Mouse (Mus musculus) testis, adult 2 months (tissue): ENCODE data around the gene Arid1b. TPM values are rescaled to one million over a fixed set of nuclear protein-coding genes. Genes with fewer than 3 reads are reported as not detected.

Experiments
- H3K27ac ChIP-seq: fragments of 200-500 bp; 2 replicates; pipeline ENCODE4 v1.5.1; 2012; ENCODE audit warnings: low read depth, low read length; ENCODE audit not compliant: control insufficient read depth, insufficient read depth
- H3K27me3 ChIP-seq: fragments of 200-500 bp; 2 replicates; pipeline ENCODE4 v1.6.1; 2012; ENCODE audit warnings: mild to moderate bottlenecking, low read length, moderate library complexity; ENCODE audit not compliant: control insufficient read depth, insufficient read depth
- H3K36me3 ChIP-seq: fragments of 200-500 bp; 2 replicates; pipeline ENCODE4 v1.6.1; 2012; ENCODE audit warnings: mild to moderate bottlenecking, low read length; ENCODE audit not compliant: control insufficient read depth, insufficient read depth
- H3K4me1 ChIP-seq: fragments of 200-500 bp; 2 replicates; pipeline ENCODE4 v1.6.1; 2012; ENCODE audit warnings: low read length; ENCODE audit not compliant: control insufficient read depth, insufficient read depth
- H3K4me3 ChIP-seq: fragments of 200-500 bp; 2 replicates; pipeline ENCODE4 v1.5.1; 2012; ENCODE audit warnings: low read depth, mild to moderate bottlenecking, low read length, moderate library complexity, mixed read lengths; ENCODE audit not compliant: control insufficient read depth
- CTCF ChIP-seq: fragments of 200-500 bp; IDR thresholded peaks from 2 replicates; pipeline ENCODE4 v1.5.1; 2012; ENCODE audit warnings: low read depth, mild to moderate bottlenecking, inconsistent platforms, low read length, moderate library complexity; ENCODE audit not compliant: control insufficient read depth, insufficient read depth, insufficient replicate concordance
- POLR2A ChIP-seq: fragments of 200-500 bp; IDR thresholded peaks from 2 replicates; pipeline ENCODE4 v1.6.1; 2012; ENCODE audit warnings: low read depth, mild to moderate bottlenecking, inconsistent platforms, low read length, moderate library complexity; ENCODE audit not compliant: control insufficient read depth
- polyA plus RNA-seq: library from polyadenylated mRNA; depleted of rRNA; stranded (reverse); fragments of >200 nt; gene quantifications from 2 replicates; pipeline ENCODE4 v1.2.3, GENCODE M21; 2012

Arid1b gene
- polyA plus RNA-seq, 1 experiment = 5.2 TPM

DNA sequence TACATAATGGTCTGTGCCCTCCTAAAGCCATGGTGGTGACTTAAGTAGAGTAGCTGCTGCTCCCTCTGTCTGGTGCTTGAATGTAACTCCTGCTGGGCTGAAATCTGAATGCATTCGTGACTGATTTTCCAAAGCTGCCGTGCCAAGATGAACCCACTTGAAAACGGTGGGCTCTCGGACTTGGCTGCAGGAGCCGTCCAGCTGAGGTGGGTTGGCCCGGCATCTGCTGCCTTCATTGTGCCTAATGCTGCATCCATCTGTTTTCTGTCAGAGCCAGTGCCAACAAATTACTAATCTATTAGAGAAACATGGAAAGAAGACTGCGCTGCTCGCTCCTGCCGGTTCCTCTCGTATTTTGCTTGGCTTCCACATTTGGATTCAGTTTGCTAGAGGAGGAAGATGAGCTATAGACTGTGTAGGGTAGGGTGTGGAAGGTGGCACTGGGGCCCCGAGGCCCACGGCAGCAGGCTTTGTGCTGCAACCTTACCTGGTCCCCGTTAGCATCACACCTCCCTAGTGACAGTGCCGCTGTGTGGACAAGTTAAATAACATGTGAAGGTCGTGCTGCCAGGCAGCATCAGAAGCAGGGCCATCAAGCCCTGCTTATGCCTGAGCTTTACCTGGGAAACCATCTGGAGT, 292.6 kb downstream of the Arid1b start:
- H3K27me3 ChIP-seq = no peaks in the 10 kb centered on the region
- H3K27ac ChIP-seq = no peak overlapping the region
- TF ChIP-seq POLR2A = no peak
- TF ChIP-seq CTCF = no peak
- no peaks in the 10 kb centered on the region for H3K4me1 ChIP-seq
- no peaks in the 10 kb centered on the region for H3K36me3 ChIP-seq
- no peak overlapping the region for H3K4me3 ChIP-seq

DNA sequence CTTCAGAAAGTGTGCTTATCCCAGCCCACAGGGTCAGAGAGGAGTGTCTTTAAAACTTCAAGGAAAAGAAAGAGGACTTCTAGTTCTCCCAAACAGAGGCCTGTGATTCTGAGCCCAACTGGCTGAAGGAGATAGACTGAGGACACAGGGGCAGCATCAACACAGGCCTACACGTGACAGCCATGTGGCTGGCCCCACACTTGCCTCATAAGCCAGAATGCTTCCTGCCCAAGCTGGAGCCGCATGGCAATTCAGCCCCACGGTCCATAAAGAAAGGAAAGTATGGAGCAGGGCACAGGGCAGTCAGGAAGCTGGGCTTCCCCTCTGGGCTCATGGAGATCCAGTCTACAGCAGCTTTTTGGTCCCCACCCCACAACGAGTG, 293.1 kb downstream of the Arid1b start:
- no peak for TF ChIP-seq CTCF
- no peak for TF ChIP-seq POLR2A
- Histone ChIP-seq H3K27ac (no peak overlapping the region), H3K27me3 (no peaks in the 10 kb centered on the region), H3K4me1 (no peaks in the 10 kb centered on the region), H3K4me3 (no peak overlapping the region), H3K36me3 (no peaks in the 10 kb centered on the region)

DNA sequence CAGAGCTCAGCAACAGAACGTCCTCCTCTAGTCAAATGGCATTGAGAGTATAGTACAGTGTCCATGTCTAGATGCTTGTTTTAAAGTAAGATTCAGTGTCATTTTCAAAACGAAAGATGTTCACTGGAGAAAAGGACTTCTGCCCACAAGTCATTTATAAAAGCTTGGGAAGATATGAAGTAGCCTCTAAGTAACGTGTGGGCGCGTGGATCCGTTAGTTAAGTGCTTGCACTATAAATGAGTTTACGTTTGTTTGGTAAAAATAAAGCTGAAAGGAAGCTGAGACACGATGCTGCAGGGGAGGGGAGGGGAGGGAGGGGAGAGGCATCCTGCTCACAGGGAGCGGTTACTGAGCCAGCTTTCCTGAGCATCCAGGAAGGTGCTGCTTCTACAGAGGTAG, 293.5 kb downstream of the Arid1b start:
- Histone ChIP-seq H3K27ac (no peak overlapping the region), H3K36me3 (no peaks in the 10 kb centered on the region), H3K4me1 (no peaks in the 10 kb centered on the region), H3K4me3 (no peak overlapping the region), H3K27me3 (no peaks in the 10 kb centered on the region)
- TF ChIP-seq POLR2A (no peak), CTCF (no peak)

DNA sequence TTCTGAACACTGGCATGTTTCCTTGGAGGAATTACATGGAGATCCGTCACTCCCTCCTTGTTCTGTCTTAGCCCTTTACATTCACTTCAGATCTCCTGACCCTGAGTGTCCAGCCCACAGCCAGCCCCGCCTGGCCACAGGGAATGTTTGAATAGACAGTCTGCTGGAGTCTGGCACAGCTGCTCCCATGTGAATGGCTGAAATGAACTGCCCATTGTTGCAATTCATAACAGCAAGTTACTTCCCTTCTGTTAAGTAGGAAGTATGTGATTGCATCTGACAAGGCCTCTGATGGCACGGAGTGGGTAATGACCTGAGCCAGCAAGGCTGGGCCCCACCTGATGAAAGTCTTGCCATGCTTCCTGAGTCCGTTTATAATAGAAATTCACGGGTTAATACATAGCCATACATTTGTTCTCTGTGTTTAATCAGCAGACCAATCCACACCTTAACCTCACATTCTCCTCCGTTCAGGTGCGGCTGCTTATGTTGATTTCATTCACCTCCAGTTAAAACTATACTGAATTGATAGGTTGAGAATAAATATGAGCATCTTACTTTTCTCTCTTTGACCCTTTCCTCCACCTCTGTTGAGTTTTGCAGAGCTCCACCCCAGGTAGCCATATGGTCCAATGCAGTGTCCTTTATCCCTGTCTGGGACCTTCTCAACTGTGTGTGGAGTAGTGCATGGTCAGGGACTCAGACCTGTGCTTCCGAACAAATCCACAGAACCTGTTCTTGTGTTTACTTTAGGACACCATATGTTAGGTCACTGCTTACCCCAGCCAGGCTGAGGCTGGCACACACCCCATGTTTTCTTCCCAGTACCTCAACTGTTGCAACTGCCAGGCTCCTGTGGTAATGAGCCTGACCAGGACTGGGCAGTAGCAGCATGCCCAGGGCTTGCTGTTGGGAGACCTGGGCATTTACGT, 299.8 kb downstream of the Arid1b start:
- Histone ChIP-seq H3K27ac (no peak overlapping the region), H3K4me1 (peaks cover 6% of the 10 kb centered on the region), H3K27me3 (no peaks in the 10 kb centered on the region), H3K36me3 (no peaks in the 10 kb centered on the region), H3K4me3 (0 out of 2 replicates have a peak overlapping the region, but pooled peaks have one; percentile 1)
- no peak for TF ChIP-seq CTCF
- no peak for TF ChIP-seq POLR2A

DNA sequence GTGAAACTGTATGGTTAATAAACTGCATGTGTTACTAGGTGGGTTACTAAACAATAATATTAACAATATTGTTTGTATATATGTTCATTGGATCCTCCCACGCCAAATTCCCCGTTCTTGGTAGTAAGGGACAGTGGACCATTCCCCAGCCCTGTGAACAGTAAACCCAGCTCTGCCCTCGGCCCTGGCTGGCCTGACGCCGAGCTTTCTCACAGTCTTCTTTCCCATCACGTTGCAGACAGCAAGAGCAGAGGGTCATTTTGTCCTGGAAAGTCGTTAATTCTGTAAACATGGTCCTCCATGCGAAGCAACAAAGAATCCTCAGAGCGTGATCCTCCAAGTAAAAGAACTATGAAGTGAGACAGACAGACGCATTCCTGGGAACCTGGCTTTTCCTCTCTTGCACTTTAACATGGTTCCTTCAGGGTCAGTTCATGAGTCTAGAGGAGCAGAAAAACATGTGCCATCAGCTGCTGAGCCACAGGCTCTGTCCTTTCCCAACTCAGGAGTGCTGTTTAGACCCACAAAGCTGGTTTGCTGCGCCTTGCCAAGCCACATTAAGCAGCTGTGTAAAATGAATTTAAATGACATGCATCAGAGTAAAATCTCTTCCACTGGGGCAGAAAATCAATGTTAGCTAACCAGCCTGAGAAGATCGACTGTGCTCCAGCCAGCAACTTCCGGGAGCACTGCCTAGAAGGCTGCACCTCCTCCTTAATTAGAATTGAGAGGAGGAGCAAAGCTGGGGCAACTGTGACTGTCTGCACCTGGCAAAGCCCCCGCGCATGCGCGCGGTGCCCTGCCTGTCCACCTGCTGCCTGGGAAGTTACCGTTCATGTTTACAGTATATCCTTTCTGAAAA, 301.2 kb downstream of the Arid1b start:
- Histone ChIP-seq H3K4me3 (no peak overlapping the region), H3K36me3 (no peaks in the 10 kb centered on the region), H3K4me1 (peaks cover 6% of the 10 kb centered on the region), H3K27me3 (no peaks in the 10 kb centered on the region), H3K27ac (no peak overlapping the region; the same call in 1 of the 2 replicates)
- TF ChIP-seq CTCF (no peak), POLR2A (no peak)

DNA sequence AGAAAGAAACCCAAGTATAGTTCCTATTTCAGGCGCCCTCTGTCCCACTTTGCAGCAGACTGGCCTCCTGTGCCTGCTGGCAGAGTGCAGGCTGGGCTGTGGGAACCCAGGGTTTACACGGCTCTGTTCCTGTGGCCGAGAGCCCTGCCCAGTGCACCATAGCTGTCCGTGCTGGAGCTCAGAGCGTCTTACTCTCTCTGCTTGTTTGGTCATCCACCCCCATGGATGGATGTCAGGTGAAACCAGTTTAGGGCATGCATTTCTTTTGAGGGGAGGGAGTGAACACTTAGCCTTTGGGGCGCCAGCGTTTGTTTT, 301.8 kb downstream of the Arid1b start:
- Histone ChIP-seq H3K27me3 (no peaks in the 10 kb centered on the region), H3K4me1 (peaks cover 6% of the 10 kb centered on the region), H3K4me3 (no peak overlapping the region), H3K27ac (no peak overlapping the region), H3K36me3 (no peaks in the 10 kb centered on the region)
- TF ChIP-seq POLR2A (no peak), CTCF (no peak)

DNA sequence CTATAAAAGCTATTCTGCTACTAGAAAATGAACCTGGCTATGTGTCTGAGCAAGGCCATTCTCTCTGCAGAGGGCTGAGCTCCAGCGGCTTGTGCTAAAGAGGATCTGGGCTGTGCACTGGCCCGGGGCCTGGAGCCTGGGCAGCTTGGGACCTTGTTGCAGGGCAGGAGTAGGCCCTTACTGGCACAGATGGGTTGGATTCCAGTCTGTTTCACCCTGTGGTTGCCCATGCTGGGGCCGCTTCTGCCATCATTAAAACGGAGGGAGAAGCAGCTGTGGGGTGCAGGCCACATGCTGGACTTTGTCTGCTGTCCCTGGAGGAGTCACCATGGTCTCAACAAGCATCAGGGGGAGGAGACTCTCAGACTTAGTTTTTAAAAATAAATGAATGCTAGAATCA, 303.4 kb downstream of the Arid1b start:
- H3K4me1 ChIP-seq = peaks cover 6% of the 10 kb centered on the region
- H3K27me3 ChIP-seq = no peaks in the 10 kb centered on the region
- no peak overlapping the region for H3K27ac ChIP-seq
- H3K36me3 ChIP-seq = no peaks in the 10 kb centered on the region
- no peak overlapping the region for H3K4me3 ChIP-seq
- no peak for TF ChIP-seq CTCF

DNA sequence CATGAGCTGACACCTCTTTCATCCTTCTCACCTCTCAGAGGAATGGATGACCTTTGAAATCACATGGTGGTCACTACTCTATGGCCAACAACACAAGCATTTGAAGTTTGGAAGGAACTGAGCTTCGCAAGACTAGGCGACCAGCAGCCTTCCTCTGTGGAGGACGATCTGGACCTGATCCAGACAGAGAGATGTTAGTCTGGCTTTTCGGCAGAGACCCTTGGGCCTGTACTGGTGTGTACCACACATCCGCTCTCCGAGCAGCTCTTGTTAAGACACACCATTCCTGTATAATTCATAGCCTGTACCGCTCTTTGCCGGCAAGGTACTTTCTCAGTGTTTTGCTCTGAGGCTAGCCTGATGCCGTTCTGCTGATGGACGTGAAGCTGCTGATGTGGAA, 303.9 kb downstream of the Arid1b start:
- no peak overlapping the region for H3K27ac ChIP-seq
- H3K27me3 ChIP-seq = no peaks in the 10 kb centered on the region
- no peak overlapping the region for H3K4me3 ChIP-seq
- H3K36me3 ChIP-seq = no peaks in the 10 kb centered on the region
- peaks cover 6% of the 10 kb centered on the region for H3K4me1 ChIP-seq
- TF ChIP-seq CTCF (no peak), POLR2A (no peak)
